Mouse (Mus musculus) myocyte (in vitro differentiated cells): ENCODE measurements around the gene Ifnar2.

Experiments
- CEBPB ChIP-seq: IDR thresholded peaks from 2 replicates; pipeline ENCODE4 v1.6.1; 2011; ENCODE audit warnings: mild to moderate bottlenecking, moderate library complexity; ENCODE audit not compliant: poor library complexity, insufficient read depth, severe bottlenecking
- E2F4 ChIP-seq: IDR thresholded peaks from one replicate; pipeline ENCODE4 v1.6.1; 2011; ENCODE audit warnings: mild to moderate bottlenecking, control low read depth, moderate library complexity; ENCODE audit not compliant: insufficient read depth
- MAX ChIP-seq: IDR thresholded peaks from one replicate; pipeline ENCODE4 v1.6.1; 2011; ENCODE audit warnings: low read depth, mild to moderate bottlenecking, control low read depth
- MYOG ChIP-seq, 3 experiments: IDR thresholded peaks; one replicate each; pipeline ENCODE4 v1.6.1; 2011; ENCODE audit warnings: control low read depth in 2 of 3, low read depth in 2 of 3, mild to moderate bottlenecking in 2 of 3; ENCODE audit not compliant: insufficient read length in 2 of 3, control insufficient read depth in 1 of 3, insufficient read depth in 1 of 3
- POLR2A ChIP-seq: IDR thresholded peaks from one replicate; pipeline ENCODE4 v1.6.1; 2011; ENCODE audit warnings: low read depth, mild to moderate bottlenecking, control low read depth, moderate library complexity; ENCODE audit not compliant: insufficient read length
- POLR2AphosphoS2 ChIP-seq: IDR thresholded peaks from one replicate; pipeline ENCODE4 v1.6.1; 2011; ENCODE audit warnings: low read depth, control low read depth; ENCODE audit not compliant: insufficient read length
- SRF ChIP-seq: IDR thresholded peaks from one replicate; pipeline ENCODE4 v1.6.1; 2011; ENCODE audit warnings: low read depth; ENCODE audit not compliant: control insufficient read depth, insufficient read length
- TCF12 ChIP-seq: IDR thresholded peaks from one replicate; pipeline ENCODE4 v1.6.1; 2011; ENCODE audit warnings: mild to moderate bottlenecking, control low read depth; ENCODE audit not compliant: poor library complexity, insufficient read depth, severe bottlenecking
- USF1 ChIP-seq: IDR thresholded peaks from one replicate; pipeline ENCODE4 v1.6.1; 2011; ENCODE audit warnings: low read depth, mild to moderate bottlenecking, control low read depth, moderate library complexity

DNA sequence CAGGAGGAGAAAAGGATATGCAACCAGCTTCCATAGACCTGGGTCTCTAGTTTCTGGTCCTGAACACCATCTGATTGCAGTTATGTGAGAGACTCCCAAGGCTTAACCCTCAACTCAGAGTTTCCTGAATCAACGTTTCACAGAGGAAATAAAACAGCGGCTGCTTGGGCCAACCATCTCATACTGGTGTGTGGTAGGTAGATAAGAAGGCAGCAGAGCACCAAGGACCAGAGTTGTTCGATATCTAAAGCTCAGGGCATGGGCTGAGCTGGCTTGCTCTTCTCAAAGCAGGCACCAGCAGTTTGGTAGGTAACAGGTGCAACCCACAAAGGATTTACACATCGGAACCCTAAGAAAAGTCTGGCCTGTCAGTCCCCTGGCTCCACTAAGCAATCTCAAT, 35.8 kb upstream of the Ifnar2 start:
- TF ChIP-seq POLR2A (no peak), MYOG (IDR thresholded peaks at IDR 0.05; ENCODE audit: control insufficient read depth in 1 of 3, insufficient read depth in 1 of 3, insufficient read length in 2 of 3, low read depth in 2 of 3) (no peak), POLR2AphosphoS2 (no peak), TCF12 (no peak), USF1 (no peak), SRF (no peak), E2F4 (no peak), CEBPB (no peak), MAX (no peak)
